Mouse (Mus musculus) neural tube, embryonic 10.5 days (tissue): ENCODE results near the gene Dlg1.

Experiments
- DNase-seq: peaks from one replicate; pipeline ENCODE4 v3.0.0-alpha.2; 2017; ENCODE audit warnings: low spot score; ENCODE audit errors: extremely low spot score

Gene Dlg1

DNA sequence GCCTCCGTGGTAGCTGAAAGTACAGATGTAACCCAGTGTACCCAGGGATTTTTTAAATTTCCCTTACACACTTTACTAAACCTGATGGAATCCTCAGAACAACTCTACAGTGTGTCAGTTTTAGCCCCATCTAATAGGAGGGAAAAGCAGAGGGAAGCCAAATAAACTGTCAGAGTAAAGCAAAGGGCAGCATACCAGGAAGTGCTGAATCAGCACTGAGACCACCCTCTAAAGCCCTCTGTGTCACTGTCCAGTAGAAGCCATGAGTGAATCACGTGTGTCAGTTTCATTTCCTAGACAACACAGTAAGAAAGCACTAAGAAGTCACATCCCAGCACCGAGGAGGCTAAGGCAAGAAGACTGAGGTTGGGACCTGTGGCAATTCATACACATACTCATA lies 174.1 kb downstream of the Dlg1 start:
- DNase-seq, result no peak

DNA sequence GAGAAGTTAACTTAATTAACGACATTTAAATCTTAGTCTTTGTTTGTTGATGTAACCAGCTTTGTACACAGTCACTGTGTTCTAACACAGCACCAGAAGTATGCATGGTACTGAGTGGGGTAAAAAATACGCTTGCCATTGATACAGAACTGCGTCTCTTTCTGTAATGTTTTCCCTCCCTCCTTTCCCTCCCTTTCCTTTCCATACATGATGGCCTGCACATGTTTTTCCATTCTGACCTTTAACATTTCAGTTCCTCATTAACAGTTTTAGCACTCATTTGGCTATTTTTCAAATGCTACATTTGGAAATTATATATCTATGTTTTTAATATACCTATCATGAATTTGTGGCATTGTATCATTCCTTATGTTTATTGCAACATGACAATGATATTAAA lies 181.0 kb downstream of the Dlg1 start:
- no peak for DNase-seq

DNA sequence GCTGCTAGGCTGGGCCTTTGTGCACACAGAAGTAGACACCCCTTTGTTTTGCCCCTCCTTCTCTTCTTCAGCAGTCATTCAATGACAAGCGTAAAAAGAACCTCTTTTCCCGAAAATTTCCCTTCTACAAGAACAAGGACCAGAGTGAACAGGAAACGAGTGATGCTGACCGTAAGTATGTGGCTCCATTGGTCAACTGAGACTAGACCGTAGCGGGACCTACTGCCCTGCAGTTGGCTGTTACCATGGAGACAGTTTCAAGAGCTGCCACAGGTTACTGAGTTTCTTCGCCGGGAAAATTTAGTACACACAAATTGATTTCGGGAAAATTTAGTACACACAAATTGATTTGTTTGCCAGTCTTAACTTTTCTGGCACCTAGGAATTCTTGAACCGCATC lies 183.5 kb downstream of the Dlg1 start:
- no peak for DNase-seq

DNA sequence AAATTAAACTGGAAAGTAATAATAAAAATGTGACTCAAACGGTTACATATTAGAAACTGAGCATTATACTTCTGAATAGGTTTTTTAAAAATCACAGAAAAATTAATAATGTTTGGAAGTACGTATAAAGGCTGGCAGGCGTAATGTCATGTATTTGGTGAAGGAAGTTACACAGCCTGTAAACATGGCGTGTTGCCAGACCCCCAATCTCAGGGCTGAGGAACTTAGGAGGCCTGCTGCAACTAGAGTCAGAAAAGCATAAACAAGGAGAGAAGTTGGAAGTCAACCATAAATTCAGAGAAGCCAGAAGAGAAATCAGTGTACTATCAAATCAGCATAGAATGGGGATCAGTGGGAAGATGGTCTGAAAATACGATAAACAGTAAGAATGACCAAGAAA lies 200.7 kb downstream of the Dlg1 start:
- no peak for DNase-seq

DNA sequence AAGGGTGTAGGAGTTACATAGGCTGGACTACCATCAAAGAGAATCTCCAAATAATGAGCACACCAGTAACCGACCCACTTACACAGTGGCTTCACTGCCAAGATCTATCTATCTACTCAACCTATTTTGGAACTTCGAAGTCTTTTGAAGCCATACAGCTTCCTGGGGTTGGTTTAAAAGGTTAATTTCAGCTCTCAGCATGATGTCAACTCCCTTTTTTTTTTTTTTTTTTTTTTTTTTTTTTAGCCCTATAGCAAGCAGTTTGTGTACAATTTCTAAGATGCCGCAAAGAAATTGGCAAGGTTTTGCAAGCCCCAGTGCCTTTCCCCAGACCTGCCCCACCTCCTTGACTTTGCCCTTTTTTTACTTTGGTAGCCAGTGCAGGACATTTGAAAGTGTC lies 202.0 kb downstream of the Dlg1 start:
- no peak for DNase-seq

DNA sequence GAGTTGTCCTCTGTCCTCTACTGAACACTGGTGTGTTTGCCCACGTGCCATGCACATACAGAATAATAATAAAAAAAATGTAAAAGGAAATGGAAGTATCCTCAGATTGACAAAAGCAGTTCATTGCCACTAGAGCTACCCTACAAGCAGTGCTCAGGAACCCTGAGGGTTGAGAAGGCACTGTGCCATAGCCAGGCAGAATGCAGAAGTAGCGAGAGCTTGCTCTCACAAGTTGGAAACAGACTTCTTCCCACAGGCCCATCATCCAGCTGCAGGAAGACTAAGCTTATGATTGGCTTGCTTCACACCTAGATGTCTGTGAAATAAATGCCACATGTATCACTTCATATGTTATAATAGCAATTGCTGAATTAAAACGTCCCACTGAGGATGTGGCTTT lies 203.7 kb downstream of the Dlg1 start:
- no peak for DNase-seq

DNA sequence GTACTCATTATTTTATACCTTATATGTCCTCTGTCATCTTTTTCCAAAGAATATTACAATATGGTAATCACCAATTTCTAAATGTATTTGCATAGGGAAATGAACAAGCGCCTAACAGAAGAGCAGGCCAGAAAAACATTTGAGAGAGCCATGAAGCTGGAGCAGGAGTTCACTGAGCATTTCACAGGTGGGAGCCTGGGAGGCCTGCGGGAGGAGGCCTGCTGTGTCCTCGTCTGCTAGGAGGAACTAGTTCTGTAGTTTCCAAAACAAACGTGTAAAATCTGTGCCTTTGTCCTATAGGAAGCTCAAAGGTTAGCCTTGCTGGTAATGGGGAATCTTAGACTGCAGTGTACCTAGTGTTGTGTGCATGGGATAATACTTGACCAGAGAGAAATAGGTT lies 204.5 kb downstream of the Dlg1 start:
- no peak for DNase-seq

DNA sequence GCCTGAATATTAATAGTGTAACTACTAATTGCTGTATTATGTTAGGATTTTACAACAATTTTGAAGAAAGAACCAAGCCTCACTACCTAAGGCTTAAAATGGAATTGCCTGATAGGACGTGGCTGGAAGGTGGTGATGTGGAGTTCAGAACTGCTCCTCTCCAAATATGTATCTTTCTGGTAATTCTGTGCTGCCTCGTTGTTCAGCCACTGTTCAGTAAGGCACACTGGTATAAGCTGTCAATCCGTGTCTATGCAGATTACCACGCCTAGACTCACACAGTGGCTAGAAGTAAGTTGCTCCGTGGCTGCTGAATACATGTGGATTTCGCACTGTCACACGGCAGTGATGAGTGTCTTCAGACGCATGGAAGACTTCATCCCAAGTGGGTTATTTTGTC lies 210.5 kb downstream of the Dlg1 start:
- no peak for DNase-seq

DNA sequence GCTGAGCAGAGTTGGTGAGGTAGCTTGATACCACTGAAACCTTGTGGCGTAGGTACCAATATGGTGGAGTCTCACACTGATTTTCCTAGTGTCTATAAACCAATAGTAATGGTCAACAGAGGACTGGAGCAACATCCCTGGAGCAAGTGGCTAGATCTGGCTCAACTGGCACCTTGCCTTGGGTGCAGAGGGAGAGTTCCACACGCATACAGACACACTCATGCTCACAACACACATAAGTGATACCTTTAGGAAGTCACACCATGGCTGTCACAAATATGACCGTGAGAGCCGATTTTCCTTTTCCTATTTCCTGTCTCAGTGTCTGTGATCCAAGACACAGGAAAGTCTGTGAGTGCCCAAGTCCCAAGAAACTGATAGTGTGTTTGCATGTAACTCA lies 212.1 kb downstream of the Dlg1 start:
- DNase-seq, result no peak

DNA sequence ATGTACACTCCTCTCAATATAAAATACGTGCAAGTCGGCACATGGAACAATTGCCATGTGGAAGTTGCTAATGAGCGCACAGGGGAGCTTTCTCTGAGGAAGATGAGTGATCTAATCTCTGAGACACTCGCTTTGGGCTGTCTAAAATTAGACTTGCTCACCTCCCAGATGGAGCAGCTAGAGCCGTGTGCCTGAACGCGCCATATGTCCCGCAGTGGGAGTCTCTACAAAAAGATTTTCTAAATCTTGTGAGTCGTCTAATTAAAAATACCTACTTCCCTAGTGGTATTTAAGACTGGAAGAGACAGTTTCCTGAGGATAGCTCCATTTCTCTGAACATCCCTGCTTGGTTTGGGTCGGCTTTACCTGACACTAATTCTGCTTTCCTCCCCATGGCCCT lies 213.1 kb downstream of the Dlg1 start:
- DNase-seq, result no peak

DNA sequence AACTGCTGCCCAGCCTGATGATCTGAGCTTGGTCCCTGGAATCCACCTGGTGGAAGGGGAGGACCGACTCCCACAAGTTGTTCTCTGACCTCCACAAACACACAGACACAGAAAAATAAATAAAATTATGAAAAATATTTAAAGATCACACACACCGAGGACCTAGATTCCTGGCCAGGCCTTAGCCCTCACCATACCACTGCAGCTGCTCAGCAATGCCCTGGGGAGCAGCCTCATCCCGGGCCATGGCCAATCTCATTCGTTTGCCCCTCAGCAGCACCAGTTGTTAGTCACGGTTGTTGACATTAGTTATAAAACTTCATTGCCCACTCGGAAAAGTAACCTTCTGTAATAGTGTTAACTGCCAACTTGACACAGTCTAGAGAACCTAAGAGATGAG lies 214.8 kb downstream of the Dlg1 start:
- DNase-seq, result peak; percentile 12

DNA sequence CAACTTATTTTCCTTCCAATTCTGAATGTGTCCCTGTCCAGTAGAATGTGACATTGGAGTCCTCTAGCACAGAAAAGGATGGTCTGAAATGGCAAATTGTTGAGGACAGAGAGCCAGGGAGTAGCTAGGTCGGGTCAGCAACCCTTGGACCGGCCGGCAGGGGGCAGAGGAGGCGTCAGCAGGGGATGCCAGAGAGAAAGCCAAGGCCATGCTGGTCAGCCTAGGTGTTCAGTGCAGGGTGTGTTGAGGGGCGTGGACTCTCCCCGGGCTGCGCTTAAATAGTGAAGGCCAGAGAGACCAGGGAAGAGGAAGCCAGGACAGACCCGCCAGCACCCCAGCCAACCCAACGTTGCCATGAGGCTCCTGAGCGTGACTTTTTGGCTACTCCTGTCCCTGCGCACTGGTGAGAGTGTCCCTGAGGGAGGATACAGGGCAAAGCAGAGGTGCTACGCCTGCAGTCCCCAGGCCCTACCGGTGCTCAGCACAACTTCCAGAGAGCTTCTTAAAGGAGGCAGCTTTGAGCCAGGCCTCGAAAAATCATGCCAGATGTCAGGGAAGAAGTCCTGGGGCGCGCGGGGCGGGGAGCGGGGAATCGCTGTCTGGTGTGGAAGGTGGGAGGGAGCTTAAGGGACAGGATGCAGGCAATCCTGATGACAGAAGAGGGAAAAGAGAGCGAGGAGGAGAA lies 215.5 kb downstream of the Dlg1 start, which contains the start of gene Meltf:
Meltf (plus strand) TSS at position 238 of the 685 bp plus-strand sequence.
- DNase-seq, result peak; percentile 81

DNA sequence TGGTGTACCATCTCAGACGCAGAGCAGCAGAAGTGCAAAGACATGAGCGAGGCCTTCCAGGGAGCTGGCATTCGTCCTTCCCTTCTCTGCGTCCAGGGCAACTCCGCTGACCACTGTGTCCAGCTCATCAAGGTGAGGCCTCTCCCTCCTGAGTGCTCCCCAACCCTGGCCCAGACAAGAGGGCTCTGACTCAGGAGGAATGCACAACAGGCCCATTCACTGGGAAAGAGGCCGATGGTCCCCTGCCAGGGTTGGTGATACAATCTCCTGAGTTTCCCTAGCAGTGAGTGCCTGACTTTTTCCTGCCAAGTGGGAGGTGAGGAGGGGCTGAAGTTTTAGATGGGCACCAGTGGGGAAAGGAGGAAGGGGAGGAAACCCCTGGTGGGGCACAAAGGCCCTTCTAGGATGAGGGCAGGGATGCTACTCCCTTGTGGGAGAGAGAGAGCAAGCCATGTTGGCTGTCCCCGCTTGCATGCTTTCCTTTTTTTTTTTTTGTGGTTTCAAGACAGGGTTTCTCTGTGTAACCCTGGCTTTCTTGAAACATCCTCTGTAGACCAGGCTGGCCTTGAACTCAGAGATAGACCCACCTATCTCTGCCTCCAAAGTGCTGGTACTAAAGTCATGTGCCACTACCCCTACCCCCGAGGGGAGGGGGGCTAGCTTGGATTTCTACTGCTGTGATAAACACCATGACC lies 217.1 kb downstream of the Dlg1 start:
- no peak for DNase-seq

DNA sequence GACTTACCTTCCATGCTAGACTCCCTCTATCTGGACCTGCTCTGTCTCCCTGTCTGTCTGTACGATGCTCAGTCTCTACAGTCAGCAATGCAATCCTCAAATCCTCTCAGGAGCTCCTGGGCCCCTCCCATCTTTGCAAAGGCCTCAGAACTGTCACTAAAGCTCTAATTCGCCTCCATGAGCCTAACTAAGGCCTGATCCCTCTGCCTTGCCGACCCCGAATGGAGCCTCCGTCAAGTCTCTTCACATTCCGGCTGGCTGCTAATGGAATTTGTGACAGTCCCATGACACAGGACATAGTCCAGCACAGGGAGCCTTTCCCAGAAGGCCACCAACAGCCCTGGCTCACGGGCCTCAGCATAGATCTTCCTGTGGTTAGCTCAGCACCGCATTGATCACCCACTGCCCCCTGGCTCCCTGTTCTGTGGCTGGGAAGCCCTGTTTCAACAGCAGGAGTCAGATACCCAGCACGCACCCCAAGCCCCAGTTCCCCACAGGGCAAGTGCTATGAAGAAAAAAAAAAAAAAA lies 219.2 kb downstream of the Dlg1 start:
- DNase-seq, result no peak

DNA sequence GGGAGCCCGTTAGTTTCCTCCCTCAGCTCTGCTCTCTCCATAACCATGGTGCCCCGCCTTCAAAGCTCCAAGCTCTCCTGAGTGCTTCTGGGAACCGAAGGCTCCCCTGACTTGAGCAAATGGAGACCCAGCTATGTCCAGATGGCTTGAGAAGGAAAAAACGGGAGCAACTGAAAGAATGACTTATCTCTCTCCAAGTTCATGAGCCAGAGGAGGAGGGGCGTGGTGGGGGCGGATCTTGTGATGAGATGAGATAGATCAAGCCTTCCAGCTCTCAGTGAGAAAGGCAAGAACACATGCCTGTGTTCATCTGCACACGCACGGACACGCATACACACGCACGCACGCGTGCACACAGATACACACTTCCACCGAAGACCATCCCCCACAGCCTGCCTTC lies 220.1 kb downstream of the Dlg1 start:
- DNase-seq, result no peak

DNA sequence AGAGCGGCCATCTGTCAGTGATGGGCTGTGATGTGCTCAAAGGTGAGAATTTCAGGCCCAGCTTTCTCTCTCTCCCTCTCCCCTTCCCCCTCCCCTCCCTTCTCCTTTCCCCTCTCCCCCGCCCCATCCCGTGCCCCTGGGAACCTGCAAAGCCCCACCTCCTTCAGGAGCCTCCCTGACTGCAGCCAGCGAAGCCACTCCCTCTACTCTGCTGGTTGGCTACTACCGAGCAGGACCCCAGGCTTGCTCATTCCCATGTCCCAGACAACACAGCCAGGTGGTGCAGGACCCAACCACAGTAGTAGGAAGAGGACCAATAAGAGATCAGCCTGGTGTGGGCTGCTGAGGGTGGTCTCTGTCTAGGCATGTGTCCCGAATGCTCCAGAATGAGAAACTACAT lies 220.7 kb downstream of the Dlg1 start:
- DNase-seq, result no peak

DNA sequence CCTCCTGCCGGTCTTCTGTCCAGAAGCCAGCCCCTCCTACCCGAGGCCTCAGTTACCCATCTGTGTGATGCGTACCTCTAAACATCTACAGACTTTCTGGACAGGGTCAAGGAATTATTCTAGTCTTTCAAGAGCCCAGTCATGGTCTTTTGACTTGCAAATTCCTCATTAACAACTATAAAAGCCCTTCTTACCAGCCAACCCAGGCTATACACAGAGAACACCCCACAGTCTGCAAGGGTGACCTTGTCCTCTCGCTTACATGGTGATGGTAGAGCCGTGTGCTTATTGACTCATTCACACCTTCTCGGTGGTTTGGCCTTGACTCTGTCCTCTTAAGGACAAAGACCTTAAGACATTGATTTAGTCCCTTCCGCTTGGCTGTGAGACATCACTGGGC lies 227.7 kb downstream of the Dlg1 start:
- no peak for DNase-seq

DNA sequence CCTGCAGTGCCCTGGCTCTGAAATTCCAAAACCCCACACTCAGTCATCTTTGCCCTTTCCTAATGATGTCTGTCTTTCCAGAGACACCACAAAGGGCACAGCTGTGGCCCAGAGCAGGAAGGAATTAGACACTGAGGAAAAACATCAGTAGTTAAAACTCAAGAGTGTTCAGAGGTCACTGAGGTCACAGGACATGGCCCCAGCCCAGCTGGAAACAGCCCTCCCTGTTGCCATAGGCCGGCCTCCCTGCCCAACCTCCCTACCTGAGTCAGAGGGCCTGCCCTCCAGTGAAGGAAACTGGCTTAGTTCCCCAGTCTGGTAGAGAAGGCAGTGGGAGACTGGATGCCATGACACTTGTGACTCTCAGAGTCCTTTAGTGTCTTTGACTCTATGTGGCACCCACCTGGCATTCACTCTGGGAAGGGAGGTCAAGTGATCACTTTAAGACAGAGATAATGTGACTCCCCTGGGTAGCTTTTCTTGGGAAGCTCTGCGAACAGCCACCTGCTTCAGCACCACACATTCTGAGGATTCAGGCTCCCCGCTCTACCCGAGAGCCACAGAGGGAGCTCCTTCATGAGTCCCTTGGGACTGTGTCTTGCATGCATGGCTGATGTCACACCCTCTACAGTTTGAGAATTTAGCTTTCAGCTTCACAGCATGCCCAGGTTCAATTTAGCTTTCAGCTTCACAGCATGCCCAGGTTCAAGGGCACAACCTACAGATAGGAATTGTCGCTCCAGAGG lies 230.3 kb downstream of the Dlg1 start:
- DNase-seq, result no peak

DNA sequence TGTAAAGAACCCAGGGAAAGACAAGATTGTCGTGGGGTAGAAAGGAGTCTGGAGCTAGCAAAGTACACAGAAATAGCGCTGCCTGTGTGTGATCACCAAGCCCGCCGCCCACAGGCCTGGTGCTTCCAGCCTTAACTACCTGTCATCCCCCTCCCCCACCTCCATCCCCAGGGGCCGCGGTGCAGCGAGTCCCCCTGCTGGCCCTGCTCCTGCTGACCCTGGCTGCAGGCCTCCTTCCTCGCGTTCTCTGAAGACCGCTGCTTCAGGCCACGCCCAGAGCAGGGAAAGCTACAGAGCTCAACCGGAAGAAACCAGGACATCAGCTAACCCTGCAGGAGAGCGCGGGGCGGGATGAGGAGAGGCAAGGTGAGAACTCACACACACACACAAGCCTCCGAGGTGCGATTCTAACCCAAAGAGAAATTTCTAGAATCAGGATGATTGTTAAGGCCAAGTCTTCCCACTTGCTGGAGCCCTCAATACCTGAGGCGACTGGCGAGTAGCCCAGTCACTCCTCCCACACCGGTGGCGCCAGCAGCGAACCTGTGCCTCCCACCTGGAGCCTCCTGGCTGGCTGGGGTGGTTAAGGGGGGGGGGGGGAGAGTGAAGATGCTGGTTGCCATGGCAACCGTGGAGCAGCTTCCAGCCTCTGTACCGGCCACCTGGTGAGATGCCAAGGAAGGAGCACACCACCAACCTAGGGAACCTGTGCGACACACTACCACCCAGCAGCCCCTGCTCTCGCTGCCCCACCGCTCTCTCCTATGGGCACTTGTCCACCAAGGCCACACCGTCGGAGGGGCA lies 233.9 kb downstream of the Dlg1 start:
- DNase-seq, result peak; percentile 60

DNA sequence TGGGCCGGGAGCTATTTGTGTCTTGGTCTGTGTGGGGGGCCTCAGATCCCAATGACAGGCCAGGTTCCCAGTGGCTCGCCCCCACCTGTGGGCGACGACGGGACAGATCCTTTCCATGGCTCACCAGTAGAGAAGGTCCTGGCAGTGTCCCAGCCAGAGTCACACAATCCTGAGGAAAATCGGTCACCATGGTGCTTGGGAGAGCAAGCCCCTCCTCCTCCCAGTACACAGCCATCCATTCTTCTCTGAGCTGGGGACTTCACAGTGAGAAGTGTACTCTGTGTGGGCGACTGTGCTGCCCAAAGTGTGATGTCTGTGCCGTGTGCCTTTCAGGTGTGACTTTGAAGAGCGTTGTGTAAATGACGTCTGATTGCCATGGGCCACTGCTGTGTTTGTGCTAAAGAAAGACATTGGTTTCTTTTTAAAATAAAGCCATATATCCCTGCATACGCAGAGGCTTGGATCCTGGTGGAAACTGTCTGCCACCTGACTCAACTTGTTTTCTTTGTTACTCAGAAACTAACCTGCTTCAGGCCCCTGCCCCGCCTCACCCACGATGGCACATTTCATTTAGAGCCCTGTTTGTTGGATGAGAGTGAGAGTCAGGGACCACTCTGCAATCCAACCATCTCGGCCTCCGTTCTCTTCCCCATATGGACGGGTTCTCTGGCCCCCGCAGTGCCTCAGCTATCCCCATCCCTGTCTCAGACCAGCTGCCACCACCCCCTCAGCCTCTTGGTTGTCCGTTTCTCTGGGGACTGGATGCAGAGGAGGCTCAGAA lies 235.5 kb downstream of the Dlg1 start:
- DNase-seq, result no peak

DNA sequence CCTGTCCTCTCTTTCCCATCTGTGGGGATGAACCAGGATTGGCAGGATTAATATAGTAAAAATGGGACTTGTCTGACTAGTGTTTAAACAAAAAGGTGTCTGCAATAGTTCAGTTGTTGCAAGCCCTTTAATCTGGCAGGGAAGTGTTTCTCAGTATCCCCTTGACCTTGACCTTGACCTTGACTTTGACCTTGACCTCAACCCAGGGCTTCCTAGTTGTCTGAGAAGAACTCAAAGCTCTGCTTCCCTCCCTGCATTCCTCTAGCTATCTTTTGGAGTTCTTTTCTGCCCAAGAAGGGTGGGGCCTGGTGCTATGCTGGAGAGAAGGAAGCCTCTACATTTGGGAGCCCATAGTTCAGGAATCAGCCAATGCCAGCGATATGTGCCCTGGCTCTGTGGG lies 238.6 kb downstream of the Dlg1 start:
- no peak for DNase-seq
